Mouse (Mus musculus): ENCODE measurements around the gene Gm13212. TPM values are rescaled to one million over a fixed set of nuclear protein-coding genes. Genes with fewer than 3 reads are reported as not detected.
"Not testable (repeated sequence)": the region's sequence is repeated elsewhere in the genome, so short reads cannot be mapped to it uniquely, and the experiment has no call there.

Gene Gm13212
- polyA plus RNA-seq, 1 experiment from 2014 or later, result 0.71 TPM

DNA sequence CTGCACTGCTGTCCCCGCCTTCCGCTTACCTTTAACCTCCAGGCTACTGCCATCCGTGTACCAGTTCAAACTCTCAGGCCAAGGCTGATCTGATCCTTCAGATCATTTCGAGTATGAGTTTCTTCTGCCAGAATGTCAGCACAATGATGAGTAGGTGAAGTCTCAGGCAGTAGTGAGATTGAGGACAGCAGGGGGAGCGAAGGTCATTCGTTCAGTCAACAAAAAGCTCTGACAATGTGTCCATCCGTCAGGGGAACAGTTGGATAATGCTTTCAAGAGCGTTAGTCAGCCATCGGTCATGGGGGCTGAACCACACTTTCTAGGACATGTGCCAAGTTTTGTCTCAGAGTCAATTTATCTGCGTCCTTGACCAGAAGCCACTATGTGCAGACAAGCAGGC is 14.5 kb upstream of the Gm13212 start:
- not testable (repeated sequence) for H3K4me3 ChIP-seq (ENCODE audit: low read depth, low read length); H3K4me2 ChIP-seq (ENCODE audit: low read depth, low read length, severe bottlenecking); H3K9ac ChIP-seq (ENCODE audit: low read length); H3K27me3 ChIP-seq (ENCODE audit: control insufficient read depth, insufficient read depth, low read length); DNase-seq (ENCODE audit: low spot score); H3K36me3 ChIP-seq (ENCODE audit: control insufficient read depth, insufficient read depth, low read length); H3K27ac ChIP-seq (ENCODE audit: low read depth, low read length); ATAC-seq (replicated peaks; ENCODE audit: low FRiP score); H3K4me1 ChIP-seq (replicated peaks; ENCODE audit: control insufficient read depth, insufficient read depth, low read length)
- peaks cover 14% of the 10 kb centered on the region for H3K9me3 ChIP-seq (ENCODE audit: control insufficient read depth, low read length)
- 88% methylated on average over 5 of the region's 10 CpGs for WGBS

DNA sequence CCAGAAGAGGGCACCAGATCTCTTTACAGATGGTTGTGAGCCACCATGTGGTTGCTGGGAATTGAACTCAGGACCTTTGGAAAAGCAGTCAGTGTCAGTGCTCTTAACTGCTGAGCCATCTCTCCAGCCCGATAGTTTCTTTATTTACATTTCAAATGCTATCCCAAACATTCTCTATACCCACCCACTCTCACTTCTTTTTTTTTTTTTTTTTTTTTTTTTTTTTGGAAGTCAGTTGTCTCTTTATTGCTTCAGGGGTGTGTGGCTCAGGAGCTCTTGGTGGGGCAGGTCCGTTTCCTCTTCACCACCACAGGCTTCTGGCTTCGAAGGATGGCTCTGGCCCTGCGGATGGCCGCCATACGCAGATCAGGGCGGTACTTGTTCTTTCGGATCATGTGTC is 8.3 kb upstream of the Gm13212 start:
- H3K4me1 ChIP-seq (replicated peaks; ENCODE audit: control insufficient read depth, insufficient read depth, low read length); DNase-seq (ENCODE audit: low spot score); H3K27ac ChIP-seq (ENCODE audit: low read depth, low read length); H3K27me3 ChIP-seq (ENCODE audit: control insufficient read depth, insufficient read depth, low read length); ATAC-seq (replicated peaks; ENCODE audit: low FRiP score); H3K4me2 ChIP-seq (ENCODE audit: low read depth, low read length, severe bottlenecking); H3K36me3 ChIP-seq (ENCODE audit: control insufficient read depth, insufficient read depth, low read length); H3K9ac ChIP-seq (ENCODE audit: low read length); H3K4me3 ChIP-seq (ENCODE audit: low read depth, low read length): not testable (repeated sequence)
- peaks cover 10% of the 10 kb centered on the region for H3K9me3 ChIP-seq (ENCODE audit: control insufficient read depth, low read length)
- 90% methylated on average over 8 of the region's 8 CpGs for WGBS

GRCm38 (mm10) chr4:145580333-145580732 is 4.6 kb upstream of the Gm13212 start:
- not testable (repeated sequence) for ATAC-seq (replicated peaks; ENCODE audit: low FRiP score); H3K4me1 ChIP-seq (replicated peaks; ENCODE audit: control insufficient read depth, insufficient read depth, low read length); H3K36me3 ChIP-seq (ENCODE audit: control insufficient read depth, insufficient read depth, low read length); H3K27ac ChIP-seq (ENCODE audit: low read depth, low read length); H3K4me2 ChIP-seq (ENCODE audit: low read depth, low read length, severe bottlenecking); H3K27me3 ChIP-seq (ENCODE audit: control insufficient read depth, insufficient read depth, low read length); H3K9ac ChIP-seq (ENCODE audit: low read length); H3K4me3 ChIP-seq (ENCODE audit: low read depth, low read length); DNase-seq (ENCODE audit: low spot score); H3K9me3 ChIP-seq (ENCODE audit: control insufficient read depth, low read length)
- WGBS, result 100% methylated on average over 1 of the region's 1 CpGs

GRCm38 (mm10) chr4:145586046-145586445 is 1.1 kb downstream of the Gm13212 start:
- not testable (repeated sequence) for H3K4me2 ChIP-seq (ENCODE audit: low read depth, low read length, severe bottlenecking); H3K27ac ChIP-seq (ENCODE audit: low read depth, low read length); ATAC-seq (replicated peaks; ENCODE audit: low FRiP score); H3K36me3 ChIP-seq (ENCODE audit: control insufficient read depth, insufficient read depth, low read length); H3K4me3 ChIP-seq (ENCODE audit: low read depth, low read length); H3K9ac ChIP-seq (ENCODE audit: low read length); H3K27me3 ChIP-seq (ENCODE audit: control insufficient read depth, insufficient read depth, low read length); H3K9me3 ChIP-seq (ENCODE audit: control insufficient read depth, low read length); H3K4me1 ChIP-seq (replicated peaks; ENCODE audit: control insufficient read depth, insufficient read depth, low read length); DNase-seq (ENCODE audit: low spot score)
- WGBS, result 80% methylated on average over 2 of the region's 2 CpGs

- not testable (repeated sequence) for H3K9ac ChIP-seq (ENCODE audit: low read length); H3K27ac ChIP-seq (ENCODE audit: low read depth, low read length); H3K9me3 ChIP-seq (ENCODE audit: control insufficient read depth, low read length); H3K4me1 ChIP-seq (replicated peaks; ENCODE audit: control insufficient read depth, insufficient read depth, low read length); H3K36me3 ChIP-seq (ENCODE audit: control insufficient read depth, insufficient read depth, low read length); H3K4me3 ChIP-seq (ENCODE audit: low read depth, low read length); DNase-seq (ENCODE audit: low spot score); H3K4me2 ChIP-seq (ENCODE audit: low read depth, low read length, severe bottlenecking); H3K27me3 ChIP-seq (ENCODE audit: control insufficient read depth, insufficient read depth, low read length)
- ATAC-seq (replicated peaks; ENCODE audit: low FRiP score), result peak; percentile 46
- WGBS, result 62% methylated on average over 1 of the region's 1 CpGs
These were observed 9.2 kb downstream of the Gm13212 start for GRCm38 (mm10) chr4:145594183-145594582.

DNA sequence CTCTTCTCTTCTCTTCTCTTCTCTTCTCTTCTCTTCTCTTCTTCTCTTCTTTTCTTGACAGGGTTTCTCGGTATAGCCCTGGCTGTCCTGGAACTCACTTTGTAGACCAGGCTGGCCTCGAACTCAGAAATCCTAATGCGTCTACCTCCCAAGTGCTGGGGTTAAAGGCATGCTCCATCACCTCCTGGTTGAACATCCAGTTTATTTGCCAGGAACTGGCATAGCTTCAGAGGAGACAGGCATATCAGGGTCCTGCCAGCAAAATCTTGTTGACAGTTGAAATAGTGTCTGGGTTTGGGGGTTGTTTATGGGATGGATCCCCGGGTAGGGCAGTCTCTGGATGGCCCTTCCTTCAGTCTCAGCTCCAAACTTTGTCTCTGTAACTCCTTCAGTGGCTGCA is 9.8 kb downstream of the Gm13212 start:
- H3K36me3 ChIP-seq (ENCODE audit: control insufficient read depth, insufficient read depth, low read length); H3K27ac ChIP-seq (ENCODE audit: low read depth, low read length); H3K4me3 ChIP-seq (ENCODE audit: low read depth, low read length); H3K9me3 ChIP-seq (ENCODE audit: control insufficient read depth, low read length); H3K27me3 ChIP-seq (ENCODE audit: control insufficient read depth, insufficient read depth, low read length); DNase-seq (ENCODE audit: low spot score); ATAC-seq (replicated peaks; ENCODE audit: low FRiP score); H3K4me1 ChIP-seq (replicated peaks; ENCODE audit: control insufficient read depth, insufficient read depth, low read length); H3K4me2 ChIP-seq (ENCODE audit: low read depth, low read length, severe bottlenecking); H3K9ac ChIP-seq (ENCODE audit: low read length): not testable (repeated sequence)
- 70% methylated on average over 4 of the region's 4 CpGs for WGBS

GRCm38 (mm10) chr4:145640416-145641185 is 55.6 kb downstream of the Gm13212 start:
- not testable (repeated sequence) for ATAC-seq (replicated peaks; ENCODE audit: low FRiP score); H3K9ac ChIP-seq (ENCODE audit: low read length); H3K27me3 ChIP-seq (ENCODE audit: control insufficient read depth, insufficient read depth, low read length); H3K9me3 ChIP-seq (ENCODE audit: control insufficient read depth, low read length); H3K4me3 ChIP-seq (ENCODE audit: low read depth, low read length); H3K4me1 ChIP-seq (replicated peaks; ENCODE audit: control insufficient read depth, insufficient read depth, low read length); H3K27ac ChIP-seq (ENCODE audit: low read depth, low read length); H3K4me2 ChIP-seq (ENCODE audit: low read depth, low read length, severe bottlenecking); H3K36me3 ChIP-seq (ENCODE audit: control insufficient read depth, insufficient read depth, low read length)
- peak; percentile 46 for DNase-seq (ENCODE audit: low spot score)
- WGBS, result 33% methylated on average over 55 of the region's 83 CpGs

DNA sequence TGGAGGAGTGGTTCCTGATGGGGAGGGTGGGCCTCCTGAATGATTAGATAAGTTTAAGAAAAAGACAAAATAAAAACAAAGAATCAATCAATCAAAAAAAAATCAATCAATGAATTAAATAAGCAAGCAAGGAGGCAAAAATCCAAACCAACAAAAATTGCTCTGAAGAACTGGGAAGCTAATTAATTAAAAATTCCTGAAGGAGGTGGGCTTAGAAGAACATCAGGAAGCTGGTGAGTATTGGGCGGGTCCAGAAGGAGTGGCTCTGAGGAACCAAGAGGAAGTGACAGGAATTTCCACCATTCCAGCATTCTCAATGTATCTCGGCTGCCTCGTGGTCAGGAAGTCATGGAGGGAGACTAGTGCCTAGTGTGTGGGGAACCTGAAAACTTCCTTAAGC is 85.4 kb downstream of the Gm13212 start, which contains the start of gene Zfp980:
Gene Zfp980, plus strand, starts transcription at position 301 of the 400 bp plus-strand sequence.
- WGBS, result 87% methylated on average over 3 of the region's 3 CpGs

DNA sequence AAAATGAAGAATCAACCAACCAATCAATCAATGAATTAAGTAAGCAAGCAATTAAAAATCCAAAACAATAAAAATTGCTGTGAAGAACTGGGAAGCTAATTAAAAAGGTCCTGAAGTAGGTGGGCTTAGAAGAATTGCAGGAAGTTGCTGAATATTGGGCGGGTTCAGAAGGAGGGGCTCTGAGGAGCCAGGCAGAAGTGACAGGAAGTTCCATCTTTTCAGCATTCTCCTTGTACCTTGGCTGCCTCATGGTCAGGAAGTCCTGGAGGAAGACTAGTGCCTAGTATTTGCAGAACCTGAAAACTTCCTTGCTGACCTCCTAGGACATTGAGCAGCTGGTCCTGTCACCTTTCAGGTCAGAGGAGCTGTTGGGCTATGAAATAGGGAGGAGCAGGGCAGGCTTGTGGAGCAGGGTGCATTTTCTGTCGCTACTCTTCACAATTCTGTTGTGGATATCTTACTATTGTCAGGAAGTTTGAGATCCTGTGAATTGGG is 89.4 kb downstream of the Gm13212 start:
- H3K27ac ChIP-seq (ENCODE audit: low read depth, low read length); ATAC-seq (replicated peaks; ENCODE audit: low FRiP score): not testable (repeated sequence)

More for the DNA sequence above, 85.4 kb downstream of the Gm13212 start, which contains the start of gene Zfp980:
- H3K36me3 ChIP-seq (ENCODE audit: control insufficient read depth, insufficient read depth, low read length); ATAC-seq (replicated peaks; ENCODE audit: low FRiP score); H3K4me3 ChIP-seq (ENCODE audit: low read depth, low read length); H3K27me3 ChIP-seq (ENCODE audit: control insufficient read depth, insufficient read depth, low read length); H3K27ac ChIP-seq (ENCODE audit: low read depth, low read length); H3K4me1 ChIP-seq (replicated peaks; ENCODE audit: control insufficient read depth, insufficient read depth, low read length); H3K4me2 ChIP-seq (ENCODE audit: low read depth, low read length, severe bottlenecking); DNase-seq (ENCODE audit: low spot score); H3K9ac ChIP-seq (ENCODE audit: low read length); H3K9me3 ChIP-seq (ENCODE audit: control insufficient read depth, low read length): not testable (repeated sequence)

More for the DNA sequence above, 89.4 kb downstream of the Gm13212 start:
- H3K4me1 ChIP-seq (replicated peaks; ENCODE audit: control insufficient read depth, insufficient read depth, low read length); H3K4me3 ChIP-seq (ENCODE audit: low read depth, low read length); H3K4me2 ChIP-seq (ENCODE audit: low read depth, low read length, severe bottlenecking); H3K36me3 ChIP-seq (ENCODE audit: control insufficient read depth, insufficient read depth, low read length); H3K27me3 ChIP-seq (ENCODE audit: control insufficient read depth, insufficient read depth, low read length); H3K9me3 ChIP-seq (ENCODE audit: control insufficient read depth, low read length); H3K9ac ChIP-seq (ENCODE audit: low read length): not testable (repeated sequence)
- DNase-seq (ENCODE audit: low spot score), result peak; percentile 25
- 60% methylated on average over 2 of the region's 2 CpGs for WGBS
